Mouse (Mus musculus) B cell, adult 67 days (primary cell): ENCODE results near the gene Samd13. TPM values are rescaled to one million over a fixed set of nuclear protein-coding genes. Genes with fewer than 3 reads are reported as not detected.

Source experiments
- total RNA-seq, 2 experiments: library from RNA; stranded (reverse); gene quantifications; 4 replicates each; pipeline ENCODE4 v1.2.4; 2023

The Samd13 gene
- total RNA-seq = not detected

GRCm38 (mm10) chr3:146684811-146685675 lies at the start of gene Samd13:
Samd13 (minus strand) TSS chr3:146685592.

GRCm38 (mm10) chr3:146651217-146651616 lies 34.2 kb downstream of the Samd13 start, which contains the start of gene 4930503B20Rik:
4930503B20Rik (minus strand) TSS chr3:146651317.

GRCm38 (mm10) chr3:146615496-146615895 lies 69.9 kb downstream of the Samd13 start, which contains the start of gene Dnase2b:
Dnase2b (minus strand) TSS chr3:146615596.

Other genes with a start within 250 kb of the Samd13 start
- 10 to 100 TPM in 1 of 2 experiments, 1 to 10 TPM in 1; 9.7 to 17.0 TPM for gene Ctbs, start 235.8 kb downstream of the Samd13 start, total RNA-seq
- 10 to 100 TPM in 1 of 2 experiments, 1 to 10 TPM in 1; 7.2 to 12.4 TPM for gene Spata1, start 185.8 kb downstream of the Samd13 start, total RNA-seq
- gene Gng5, start 185.8 kb downstream of the Samd13 start, total RNA-seq = 100 to 1,000 TPM; 145 to 167 TPM
- gene Rpf1, start 164.2 kb downstream of the Samd13 start, total RNA-seq = 10 to 100 TPM; 96.6 to 97.3 TPM
- gene Uox, start 115.2 kb downstream of the Samd13 start, total RNA-seq = not detected
- gene Dnase2b, start 70.0 kb downstream of the Samd13 start, total RNA-seq = not detected
- gene 4930503B20Rik, start 34.3 kb downstream of the Samd13 start, total RNA-seq = not detected
- 10 to 100 TPM; 87.2 to 88.5 TPM for gene Prkacb, start 127.4 kb upstream of the Samd13 start, total RNA-seq
- not detected for gene Ttll7, start 166.8 kb upstream of the Samd13 start, total RNA-seq